Mouse (Mus musculus) cerebellum, adult 9-11 months (tissue): ENCODE measurements at regions not wholly inside any gene's neighbourhood (a gene's known extent, or its start where the extent isn't known, plus 50 kb on each side); places are given as distances from the start of the nearest gene placed in this dataset.

Source experiments
- DNase-seq: peaks from one replicate; pipeline ENCODE4 v3.0.0; 2022

- DNase-seq: peak; percentile 1
Observed at GRCm38 (mm10) chrX:86490309-86490708, 185.4 kb upstream of the Mageb4 start.
